Mouse (Mus musculus) spleen, embryonic (tissue): Measurements from ENCODE around the gene Fto.

Experiments
- CTCF ChIA-PET: fragments of 350-600 bp; sonication (Branson Sonifier 250); formaldehyde crosslinking; loops from one replicate; lab custom pipeline; 2022; lab: Charles Lee

Gene Fto

DNA sequence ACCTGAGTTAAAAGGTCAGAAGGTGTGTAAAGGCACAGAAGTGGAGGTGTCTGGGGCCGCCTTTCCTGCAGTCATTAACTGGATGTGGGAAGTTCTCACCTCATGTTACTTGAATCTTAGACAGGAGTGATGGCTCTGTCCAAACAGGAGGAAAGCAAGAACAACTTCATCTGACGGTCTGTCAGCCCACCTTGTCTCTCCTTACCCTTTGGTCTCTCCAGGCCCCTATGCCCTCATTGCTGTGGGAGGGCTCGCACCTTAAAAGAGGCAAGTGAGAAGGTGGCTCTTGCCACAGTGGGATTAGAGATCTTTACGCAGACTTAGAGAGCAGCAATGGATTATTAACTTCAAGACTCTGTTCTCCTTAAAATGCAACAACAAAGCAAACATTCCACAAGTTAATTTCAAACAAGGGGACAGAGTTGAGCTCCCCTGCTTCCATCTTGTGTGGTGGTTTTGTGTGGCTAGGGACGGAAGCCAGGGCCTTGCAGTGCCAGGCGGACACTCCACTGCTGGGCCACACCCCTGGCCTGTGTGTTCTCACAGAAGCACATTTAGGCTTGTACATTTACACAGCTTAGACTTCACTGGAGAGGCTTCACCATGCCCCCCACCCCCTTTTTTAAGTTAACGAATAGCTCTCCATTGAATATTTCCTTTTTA is 135.5 kb downstream of the Fto start:
- CTCF ChIA-PET: no interaction called here

DNA sequence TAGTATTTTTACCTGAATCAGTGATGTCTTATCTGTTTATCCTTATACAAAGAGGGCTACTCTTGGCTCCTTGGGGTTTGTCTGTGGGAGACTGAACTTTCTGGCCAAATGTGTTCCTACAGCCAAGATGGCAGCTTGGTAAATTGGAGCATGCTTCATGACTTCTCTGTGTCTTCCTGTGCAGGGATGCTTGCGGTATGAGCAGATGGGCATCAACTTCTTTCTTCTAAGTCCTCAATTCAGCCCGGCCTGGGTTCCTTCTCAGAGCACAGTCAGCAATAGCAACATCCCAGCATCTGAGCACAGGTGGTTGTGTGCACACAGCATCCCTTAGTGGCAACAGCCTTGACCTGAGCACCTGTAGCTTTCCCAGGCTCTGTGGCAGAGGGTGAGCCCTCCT is 141.6 kb downstream of the Fto start:
- CTCF ChIA-PET: no interaction called here

DNA sequence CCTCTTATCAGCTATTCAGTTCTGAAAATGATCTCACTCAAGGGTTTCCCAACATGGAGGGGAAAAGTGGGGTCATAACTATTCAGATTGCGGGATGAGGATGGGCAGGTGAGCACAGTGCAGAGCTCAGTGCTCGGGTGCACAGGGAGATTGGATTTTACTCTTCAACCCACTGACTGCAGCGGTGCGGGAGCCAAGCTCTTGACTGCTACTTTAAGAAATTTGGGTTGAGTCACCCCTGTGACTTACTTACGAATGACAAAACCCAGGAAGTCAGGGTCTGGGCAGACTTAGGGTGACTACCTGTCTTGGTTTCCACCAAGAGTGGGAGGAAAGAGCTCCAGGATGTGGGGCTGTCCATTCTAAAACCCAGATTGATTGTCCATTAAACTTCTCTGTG is 142.3 kb downstream of the Fto start:
- CTCF ChIA-PET: no interaction called here

GRCm38 (mm10) chr8:91458016-91458415 is 144.7 kb downstream of the Fto start:
- CTCF ChIA-PET: no interaction called here

- CTCF ChIA-PET: no interaction called here
Observed at GRCm38 (mm10) chr8:91460965-91461364, 147.6 kb downstream of the Fto start.

DNA sequence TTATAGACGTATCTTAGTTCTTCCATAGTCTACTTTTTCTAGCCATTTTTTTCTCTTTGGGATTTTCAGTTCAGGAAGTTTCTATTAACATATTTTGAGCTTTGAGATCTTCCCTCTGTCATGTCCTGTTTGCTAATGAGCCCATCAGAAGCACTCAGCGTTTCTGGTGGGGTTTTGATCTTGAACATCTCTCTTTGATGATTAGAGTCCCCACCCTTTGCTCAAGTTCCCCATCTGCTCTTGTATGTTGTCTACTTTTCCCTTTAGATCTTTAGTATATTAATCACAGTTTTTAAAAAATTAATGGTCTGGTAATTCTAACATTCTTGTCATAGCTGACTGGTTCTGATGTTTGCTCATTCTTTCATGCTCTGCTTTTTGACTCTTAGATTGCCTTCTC is 150.4 kb downstream of the Fto start:
- CTCF ChIA-PET: no interaction called here

DNA sequence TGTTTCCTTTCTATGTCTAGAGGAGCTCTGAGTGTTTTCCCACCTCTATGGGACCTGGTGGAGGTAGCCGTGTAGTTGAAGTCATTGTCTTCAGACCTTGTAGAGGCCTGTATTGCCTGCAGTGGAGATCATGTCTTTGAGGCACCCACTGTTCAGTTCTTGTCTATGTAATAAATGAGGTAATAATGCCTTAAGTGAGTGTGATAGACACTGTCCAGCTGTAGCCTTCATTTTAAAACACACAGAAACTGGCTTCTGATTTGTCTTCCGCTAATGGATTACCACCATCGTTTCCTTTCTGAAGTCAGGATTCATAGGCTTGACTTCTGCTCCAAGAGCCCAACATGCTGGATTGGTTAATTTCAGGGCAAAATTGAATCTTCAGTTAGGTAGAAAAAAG is 154.1 kb downstream of the Fto start:
- CTCF ChIA-PET: no interaction called here

DNA sequence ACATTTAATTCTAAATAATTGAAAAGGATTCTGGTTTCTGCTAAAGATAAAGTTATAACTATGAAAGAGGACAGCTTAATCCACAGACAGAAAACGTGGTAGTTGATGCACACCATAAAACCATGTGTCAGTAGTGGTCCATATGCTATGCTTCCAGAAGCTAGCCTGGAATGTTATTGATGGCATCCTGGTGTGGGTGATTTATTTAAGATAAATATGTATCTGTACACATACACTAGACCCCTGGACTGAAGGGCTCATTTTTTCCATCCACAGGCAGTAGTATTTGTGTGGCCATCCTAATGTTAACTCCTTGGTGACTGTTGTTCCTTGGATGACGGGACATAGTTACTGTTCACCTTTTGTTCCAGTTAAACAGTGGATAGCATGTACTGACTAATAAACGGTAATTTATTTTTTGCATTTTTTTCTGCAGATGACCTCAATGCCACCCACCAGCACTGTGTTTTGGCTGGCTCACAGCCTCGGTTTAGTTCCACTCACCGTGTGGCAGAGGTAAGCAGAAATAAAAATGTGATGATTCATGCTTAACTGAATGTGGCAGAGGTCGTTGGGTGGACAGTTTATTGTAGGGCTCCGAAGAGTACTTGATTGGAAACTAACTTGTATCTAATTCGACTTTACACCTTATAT is 154.7 kb downstream of the Fto start:
- CTCF ChIA-PET: no interaction called here

GRCm38 (mm10) chr8:91469441-91469840 is 156.1 kb downstream of the Fto start:
- CTCF ChIA-PET: no interaction called here

DNA sequence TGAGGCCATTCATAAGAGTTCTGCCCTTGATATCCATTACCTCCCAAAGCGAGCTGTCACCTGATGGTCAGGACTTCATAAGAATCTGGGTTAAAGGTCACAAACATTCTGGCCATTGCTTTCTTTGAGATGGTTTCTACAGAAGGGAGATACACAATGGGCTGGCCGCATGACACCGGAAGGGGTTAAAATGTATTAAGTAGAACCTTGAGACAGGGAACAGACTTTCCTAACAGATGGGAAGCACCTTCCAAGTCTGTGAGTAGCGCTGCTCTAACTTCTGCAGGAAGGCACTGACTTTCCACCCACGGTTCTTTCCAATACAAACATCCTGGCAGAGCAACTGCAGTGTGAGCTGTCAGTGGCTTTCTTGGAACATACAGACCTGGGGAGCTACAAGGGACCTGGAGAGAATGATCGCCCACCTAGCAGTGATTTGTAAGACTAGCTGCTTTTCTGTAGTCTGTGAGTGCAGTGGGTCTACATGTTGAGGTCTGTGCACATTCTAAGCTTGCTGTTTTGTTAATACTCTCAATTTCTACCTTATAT is 161.5 kb downstream of the Fto start:
- CTCF ChIA-PET: no interaction called here

DNA sequence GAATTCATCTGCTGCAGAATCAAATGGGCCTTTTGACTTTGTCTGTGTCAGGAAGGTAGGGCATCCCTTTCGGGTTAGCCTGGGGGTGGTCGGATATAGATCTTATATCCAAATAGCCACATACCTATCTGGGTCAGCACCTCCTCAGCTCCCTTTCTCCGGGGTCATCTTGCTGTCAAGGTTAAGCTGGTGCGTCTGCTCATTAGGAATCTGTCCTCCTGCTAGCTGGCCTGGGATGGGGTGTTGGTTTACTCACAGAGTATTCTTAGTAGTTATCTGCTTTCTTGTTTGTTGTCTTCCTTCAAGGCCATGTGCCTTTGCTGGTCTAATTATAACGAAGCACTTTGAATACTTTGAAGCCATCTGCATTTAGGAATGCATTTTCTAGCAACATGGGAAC is 163.7 kb downstream of the Fto start:
- CTCF ChIA-PET: no interaction called here

- CTCF ChIA-PET: no interaction called here
Observed at GRCm38 (mm10) chr8:91477471-91477870, 164.1 kb downstream of the Fto start.

DNA sequence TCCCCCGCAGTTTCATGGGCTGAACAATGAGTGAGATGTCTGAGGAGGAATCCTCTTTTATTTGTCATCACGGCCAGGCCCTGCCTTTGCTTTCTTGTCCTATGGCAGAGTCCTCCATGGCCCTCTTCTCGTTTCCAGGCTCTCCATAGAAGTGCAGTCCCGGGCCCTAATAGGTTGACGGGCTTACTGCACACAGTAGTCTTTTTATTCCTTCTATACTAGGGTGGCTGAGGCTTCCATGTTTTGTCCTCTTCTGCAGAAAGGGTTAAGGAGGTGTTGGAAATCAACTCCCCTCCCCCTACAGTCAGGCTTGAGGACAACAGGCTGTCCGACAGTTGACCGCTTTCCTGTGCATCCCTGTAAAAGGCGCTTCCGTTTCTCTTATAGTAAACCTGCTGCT is 169.2 kb downstream of the Fto start:
- CTCF ChIA-PET: no interaction called here

GRCm38 (mm10) chr8:91486394-91486793 is 173.1 kb downstream of the Fto start:
- CTCF ChIA-PET: no interaction called here

GRCm38 (mm10) chr8:91487456-91487855 is 174.1 kb downstream of the Fto start:
- CTCF ChIA-PET: no interaction called here

DNA sequence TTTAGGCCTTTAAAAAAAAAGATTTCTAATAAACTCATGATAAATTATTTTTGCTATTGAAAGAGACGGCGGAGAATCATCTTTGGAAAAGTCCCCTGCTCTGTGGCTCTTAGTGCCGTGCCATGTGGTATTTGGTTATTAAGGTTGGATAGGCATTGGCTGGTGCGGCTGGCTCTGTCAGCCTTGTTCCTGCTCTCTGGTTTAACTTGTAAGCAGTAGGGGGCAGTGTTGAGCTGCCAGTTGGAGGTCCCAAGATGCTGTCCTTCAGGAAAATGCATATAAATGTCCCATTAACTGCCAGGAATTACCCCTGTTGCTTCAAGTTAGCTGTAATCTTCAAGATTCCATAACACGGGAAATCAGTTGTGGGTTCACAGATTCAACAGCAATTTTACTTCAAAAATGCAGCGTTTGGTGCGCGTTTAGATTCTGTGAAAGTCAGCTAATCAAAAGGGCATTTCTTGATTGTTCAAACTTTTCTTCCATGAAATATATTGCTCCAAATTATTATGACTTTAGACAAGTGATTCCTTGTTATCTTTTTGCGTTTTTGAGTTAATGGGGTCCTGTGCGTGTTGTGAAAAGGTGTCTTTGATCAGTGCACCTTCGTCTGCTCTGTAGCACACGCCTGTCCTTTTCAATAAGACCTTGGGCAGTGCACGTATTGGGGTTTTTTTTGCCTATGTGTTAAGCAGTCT is 174.9 kb downstream of the Fto start:
- CTCF ChIA-PET: no interaction called here

DNA sequence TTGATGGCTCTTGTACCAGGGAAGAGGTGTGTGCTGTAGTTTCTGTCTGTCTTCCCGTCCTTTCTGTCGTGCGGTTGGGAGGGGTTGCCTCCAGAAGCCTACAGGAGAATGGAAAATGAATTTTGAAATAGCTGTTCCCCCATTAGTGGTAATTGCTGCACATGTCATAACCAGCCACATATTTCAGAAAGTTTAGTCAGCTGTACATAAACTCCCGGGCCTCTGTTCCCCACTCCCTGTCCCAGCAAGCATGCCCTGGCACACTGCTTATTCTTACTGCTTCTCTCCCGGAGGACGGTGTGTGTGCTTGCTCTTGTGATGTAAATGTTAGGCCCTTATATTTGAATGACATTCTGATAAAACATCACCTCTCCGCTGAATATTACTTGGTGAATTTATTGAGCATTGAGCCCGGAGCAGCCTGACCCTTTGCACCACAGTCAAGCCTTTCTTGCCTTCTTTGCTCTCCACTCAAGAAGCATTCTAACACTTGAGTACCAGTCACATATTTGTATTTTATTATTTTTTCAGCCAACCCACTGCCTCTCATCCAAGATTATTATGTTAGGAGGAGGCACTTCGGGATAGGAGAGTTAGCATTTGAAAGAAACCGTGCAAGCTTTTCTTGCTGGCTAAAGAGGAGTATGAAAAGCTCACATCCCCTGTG is 175.6 kb downstream of the Fto start:
- CTCF ChIA-PET: no interaction called here

DNA sequence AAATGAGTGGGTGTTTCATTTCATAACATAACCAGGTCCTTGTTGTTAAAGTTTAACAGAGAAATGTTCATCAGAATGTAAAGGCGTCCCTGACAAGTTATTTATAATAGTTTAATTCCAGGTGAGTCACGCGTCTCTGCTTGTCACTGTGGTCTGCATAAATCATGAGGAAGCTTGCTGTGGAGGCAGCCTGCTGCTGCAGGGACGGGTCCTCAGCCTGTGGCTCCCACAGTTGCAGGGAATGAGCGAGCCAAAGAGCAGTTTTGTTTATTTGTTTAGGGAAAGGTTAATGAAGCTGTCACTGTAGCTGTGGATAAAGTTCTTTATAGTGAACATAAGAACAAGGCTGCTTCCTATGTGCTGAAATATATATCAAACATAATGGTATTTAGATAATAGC is 176.7 kb downstream of the Fto start:
- CTCF ChIA-PET: no interaction called here

- CTCF ChIA-PET: no interaction called here
Observed at GRCm38 (mm10) chr8:91493373-91493772, 180.0 kb downstream of the Fto start.

DNA sequence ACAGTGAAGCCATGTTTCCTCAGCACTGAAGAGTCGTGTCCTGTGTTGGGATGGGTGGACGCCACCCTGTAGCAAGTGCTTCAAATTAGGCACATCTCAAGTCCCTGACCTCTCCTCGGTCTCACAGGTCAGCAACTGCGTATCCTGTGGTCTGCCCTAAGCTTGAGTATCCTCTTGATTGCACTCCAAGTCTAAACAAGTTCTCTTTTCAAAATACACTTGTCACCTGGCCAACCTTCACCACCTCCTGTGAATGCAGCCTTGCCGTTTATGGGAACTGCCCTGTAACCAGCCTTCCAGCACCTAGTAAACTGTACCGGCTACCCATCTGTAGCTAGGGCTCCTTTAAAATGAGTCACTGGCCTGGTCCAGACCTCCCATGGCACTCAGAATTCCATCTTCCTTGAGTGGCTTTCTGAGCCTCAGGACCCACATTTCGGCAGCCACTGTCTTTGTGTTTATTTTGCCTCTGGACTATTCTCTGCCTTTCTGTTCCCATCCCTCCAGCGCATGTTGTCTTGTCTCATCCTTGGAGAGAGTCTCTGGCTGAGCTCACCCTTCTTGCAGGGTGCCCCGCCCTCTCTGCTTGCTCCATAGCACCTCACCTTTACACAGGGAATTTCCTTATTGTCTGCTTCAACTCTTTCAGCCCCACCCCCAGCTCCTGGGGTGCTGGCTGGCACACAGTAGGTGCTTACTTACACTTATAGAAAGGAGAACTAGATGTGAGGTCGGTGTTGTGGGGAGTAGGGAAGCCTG is 181.4 kb downstream of the Fto start:
- CTCF ChIA-PET: no interaction called here

DNA sequence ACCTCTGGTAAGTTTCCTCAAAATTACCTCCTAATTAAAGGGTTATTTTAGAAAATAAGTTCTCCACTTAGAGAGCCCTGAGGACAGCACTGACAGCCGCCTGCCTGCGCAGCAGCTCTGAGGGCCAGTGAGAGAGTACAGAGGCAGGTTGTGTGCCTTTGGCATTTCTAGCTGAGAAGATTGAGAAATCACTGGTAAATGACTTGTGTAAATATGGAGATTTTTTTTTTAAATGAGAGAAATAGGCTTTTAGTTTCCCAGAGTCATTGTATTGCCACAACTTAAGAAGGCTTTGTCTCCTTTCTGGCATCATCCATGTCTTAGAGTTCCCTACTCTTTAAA is 181.9 kb downstream of the Fto start:
- CTCF ChIA-PET: no interaction called here

DNA sequence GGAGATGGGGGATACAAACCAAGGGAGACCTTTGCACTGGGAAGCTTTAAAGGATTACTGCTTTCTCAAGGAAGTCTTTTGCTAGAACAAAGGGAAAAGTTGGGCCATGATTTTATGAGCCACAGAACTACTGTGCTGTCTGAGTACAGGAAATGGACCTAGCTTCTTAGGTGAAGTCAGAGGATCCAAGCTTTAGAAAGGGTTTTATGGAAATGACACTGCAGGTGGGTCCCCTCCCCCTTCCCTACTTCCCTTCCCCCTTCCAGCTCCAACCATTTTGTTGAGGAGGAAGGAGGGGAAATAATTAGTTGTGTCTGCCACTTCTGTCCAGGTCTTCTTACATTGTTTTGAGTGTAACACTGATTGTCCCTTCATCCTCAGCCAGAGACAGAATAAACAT is 182.7 kb downstream of the Fto start:
- CTCF ChIA-PET: no interaction called here
